Mouse (Mus musculus) right cerebral cortex, postnatal 36 days (tissue): ENCODE measurements at regions not wholly inside any gene's neighbourhood (a gene's known extent, or its start where the extent isn't known, plus 50 kb on each side); places are given as distances from the start of the nearest gene placed in this dataset.

Experiments used
- DNase-seq, 2 experiments: peaks; one replicate each; pipeline ENCODE4 v3.0.0; 2022; ENCODE audit warnings: low spot score in 2 of 2, mixed read lengths in 1 of 2

- DNase-seq = no peak
Measured at GRCm38 (mm10) chr9:88068322-88068721, 258.7 kb upstream of the Nt5e start.

GRCm38 (mm10) chr9:88068881-88069304 is 258.1 kb upstream of the Nt5e start:
- no peak for DNase-seq

GRCm38 (mm10) chr9:88069834-88070233 is 257.2 kb upstream of the Nt5e start:
- DNase-seq = no peak

- DNase-seq = peak; percentile 4 to 34
Measured at GRCm38 (mm10) chr9:88073165-88073564, 253.8 kb upstream of the Nt5e start.

- no peak for DNase-seq
Measured at GRCm38 (mm10) chr9:88073579-88073978, 253.4 kb upstream of the Nt5e start.

- DNase-seq = no peak
Measured at GRCm38 (mm10) chr9:88082931-88083479, 244.0 kb upstream of the Nt5e start.

GRCm38 (mm10) chr9:88085181-88085816 is 241.7 kb upstream of the Nt5e start:
- DNase-seq = no peak

- DNase-seq = no peak
Measured at GRCm38 (mm10) chr9:88085866-88086265, 241.1 kb upstream of the Nt5e start.

GRCm38 (mm10) chr9:88091781-88092527 is 235.0 kb upstream of the Nt5e start:
- DNase-seq = no peak

- no peak for DNase-seq
Measured at GRCm38 (mm10) chr9:88092561-88092960, 234.4 kb upstream of the Nt5e start.

GRCm38 (mm10) chr9:88113094-88113493 is 213.9 kb upstream of the Nt5e start:
- no peak for DNase-seq

GRCm38 (mm10) chr9:88120536-88120935 is 206.5 kb upstream of the Nt5e start:
- DNase-seq = no peak

- no peak for DNase-seq
Measured at GRCm38 (mm10) chr9:88120963-88121570, 205.9 kb upstream of the Nt5e start.

GRCm38 (mm10) chr9:88124322-88125005 is 202.5 kb upstream of the Nt5e start:
- DNase-seq = peak; percentile 4 to 5

- no peak for DNase-seq
Measured at GRCm38 (mm10) chr9:88163025-88163780, 163.8 kb upstream of the Nt5e start.

- no peak for DNase-seq
Measured at GRCm38 (mm10) chr9:88177575-88178254, 149.3 kb upstream of the Nt5e start.

GRCm38 (mm10) chr9:88181189-88181994 is 145.6 kb upstream of the Nt5e start:
- DNase-seq = no peak

GRCm38 (mm10) chr9:88207378-88207777 is 119.6 kb upstream of the Nt5e start:
- DNase-seq = no peak

- DNase-seq = no peak
Measured at GRCm38 (mm10) chr9:88208022-88208421, 119.0 kb upstream of the Nt5e start.

GRCm38 (mm10) chr9:88214758-88215157 is 112.2 kb upstream of the Nt5e start:
- DNase-seq = no peak
